Mouse (Mus musculus) G1E (cell line): Measurements from ENCODE around the gene Rab38.

ENCODE experiments used
- CTCF ChIP-seq: IDR thresholded peaks from 2 replicates; pipeline ENCODE4 v1.5.1; 2012; ENCODE audit warnings: low read depth, low read length, inconsistent platforms, mixed read lengths
- GATA1 ChIP-seq: IDR thresholded peaks from 2 replicates; pipeline ENCODE4 v1.6.1; 2012; ENCODE audit warnings: borderline replicate concordance, low read length, inconsistent platforms, mixed read lengths
- GATA2 ChIP-seq: IDR thresholded peaks from 2 replicates; pipeline ENCODE4 v1.6.1; 2012; ENCODE audit warnings: low read depth, low read length, inconsistent platforms, borderline replicate concordance

DNA sequence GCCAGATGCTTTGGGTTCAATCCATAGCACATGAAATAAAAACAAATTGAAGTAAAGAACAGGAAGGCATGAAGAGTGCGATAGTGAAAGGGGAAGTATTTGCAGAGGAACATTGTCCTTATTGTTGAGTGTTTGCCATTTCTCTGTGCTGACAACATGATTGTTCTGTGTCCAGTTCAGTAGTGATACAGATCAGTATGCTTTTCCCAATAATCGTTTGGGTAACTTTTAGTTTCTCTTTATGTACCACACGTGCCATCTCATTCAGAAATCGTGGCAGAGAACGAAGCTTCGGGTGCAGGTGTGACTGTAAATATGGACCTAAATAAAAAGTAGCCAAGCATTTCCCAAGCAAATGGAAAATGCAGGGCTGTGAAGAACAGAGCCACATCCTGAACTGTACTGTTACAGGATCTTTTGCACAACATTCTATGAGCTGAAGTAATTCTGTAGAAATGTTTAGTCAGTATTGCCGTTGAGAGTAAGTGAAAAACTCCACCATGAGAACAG, 52.1 kb downstream of the Rab38 start:
- no peak for TF ChIP-seq CTCF
- no peak for TF ChIP-seq GATA2
- no peak for TF ChIP-seq GATA1
